16 mouse cellular contexts compared by ENCODE assay signal in the genomic region with DNA sequence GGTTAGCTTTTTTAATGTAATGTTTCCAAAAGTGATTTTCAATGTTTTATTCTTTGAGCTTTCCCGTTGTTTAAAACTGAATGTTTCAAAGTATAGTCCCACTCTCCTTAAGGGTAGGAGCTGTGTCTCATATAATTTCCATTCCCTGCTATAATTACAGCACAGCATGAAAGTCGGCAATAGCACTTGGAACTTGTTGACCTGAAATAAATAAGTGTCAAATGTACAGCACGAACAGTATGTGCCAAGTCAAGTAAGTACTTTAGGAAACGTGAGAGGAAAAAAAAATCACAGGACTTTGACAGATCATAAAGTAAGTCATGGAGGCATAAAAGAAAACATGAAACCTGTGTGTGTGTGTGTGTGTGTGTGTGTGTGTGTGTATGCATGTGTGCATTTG. TPM values are rescaled to one million over a fixed set of nuclear protein-coding genes. Genes with fewer than 3 reads are reported as not detected.
A peak's percentile ranks its signal among the peaks of the same experiment; 100 is the strongest.
DNase-seq lines count a peak whose midpoint lies in the region; ATAC-seq and TF ChIP-seq lines count a peak whose summit lies in the region.
"Had no signal": no experiment of that assay in that cellular context is flagged by ENCODE, and none has a peak within 500 bp of the region (broad histone marks: within the 10 kb centered on the region; RNA-seq: fewer than 3 reads in every experiment).

No protein-coding gene starts in this region.

- H3K9ac ChIP-seq in heart, embryonic 16.5 days (ENCODE audit: low read length) = no peak overlapping the region
- no peak overlapping the region for H3K9ac ChIP-seq in lung, postnatal 0 days (replicated peaks; ENCODE audit: low read depth)
- H3K9ac ChIP-seq: hindbrain, embryonic 12.5 days; liver, embryonic 15.5 days; midbrain, embryonic 13.5 days; neural tube, embryonic 13.5 days had no signal

- ATAC-seq in heart, embryonic 16.5 days (replicated peaks; ENCODE audit: extremely low read depth, insufficient read depth, low FRiP score) = no peak
- 0 out of 2 replicates have a peak, but pooled peaks have one; percentile 38 for ATAC-seq in lung, postnatal 0 days
- ATAC-seq: forebrain, embryonic 14.5 days; midbrain, embryonic 13.5 days had no signal

- peaks cover 18% of the 10 kb centered on the region for H3K36me3 ChIP-seq in heart, embryonic 16.5 days (ENCODE audit: control insufficient read depth, insufficient read depth)
- 0 out of 2 replicates have a peak, but pooled peaks cover 8% of the 10 kb centered on the region for H3K36me3 ChIP-seq in lung, postnatal 0 days (ENCODE audit: insufficient read depth, low read length)

- H3K27ac ChIP-seq in heart, embryonic 16.5 days (ENCODE audit: low read length) = peak overlapping the region; percentile 71; the same call in 1 of the 2 replicates
- peak overlapping the region; percentile 57; the same call in 1 of the 2 replicates for H3K27ac ChIP-seq in lung, postnatal 0 days (ENCODE audit: low read length)
- peak overlapping the region; percentile 70 for H3K27ac ChIP-seq in olfactory bulb, adult 2 months (ENCODE audit: insufficient read depth, low read depth, low read length)
- H3K27ac ChIP-seq: hindbrain, embryonic 12.5 days; liver, embryonic 15.5 days; midbrain, embryonic 13.5 days had no signal

- peak; percentile 90 for TF ChIP-seq EP300 in lung, postnatal 0 days (IDR thresholded peaks at IDR 0.05)

- peak; percentile 34 for DNase-seq in heart, adult 11 months
- no peak for DNase-seq in heart, postnatal 36 days
- no peak for DNase-seq in heart, adult 8-10 months (ENCODE audit: low spot score)
- peak; percentile 57 for DNase-seq in lung, postnatal 0 days (ENCODE audit: low spot score)
- DNase-seq in lung, postnatal 4 days = no peak
- no peak for DNase-seq in right cerebral cortex, adult 2 months (ENCODE audit: low spot score in 2 of 2)
- DNase-seq: thymus, postnatal 36 days had no signal

- WGBS in heart, embryonic 16.5 days = 51% methylated on average over 4 of the region's 4 CpGs
- 25% methylated on average over 4 of the region's 4 CpGs for WGBS in lung, postnatal 0 days
- 19% methylated on average over 4 of the region's 4 CpGs for WGBS in olfactory bulb, adult 2 months

- H3K4me1 ChIP-seq in heart, embryonic 16.5 days (ENCODE audit: control insufficient read depth, insufficient read depth, low read length) = peaks cover 38% of the 10 kb centered on the region
- H3K4me1 ChIP-seq in lung, postnatal 0 days (ENCODE audit: insufficient read depth, low read depth, low read length) = peaks cover 7% of the 10 kb centered on the region; the same call in 1 of the 2 replicates
- H3K4me1 ChIP-seq in olfactory bulb, adult 2 months (ENCODE audit: control insufficient read depth, insufficient read depth, low read length) = peaks cover 11% of the 10 kb centered on the region
- H3K4me1 ChIP-seq: hindbrain, embryonic 12.5 days; midbrain, embryonic 13.5 days had no signal

- no peak for TF ChIP-seq CTCF in lung, postnatal 0 days (IDR thresholded peaks at IDR 0.05)
- TF ChIP-seq CTCF in olfactory bulb, adult 2 months (IDR thresholded peaks at IDR 0.05; ENCODE audit: insufficient read depth, low read depth, low read length) = no peak

- no peak overlapping the region for H3K4me3 ChIP-seq in heart, embryonic 16.5 days (ENCODE audit: low read length)
- no peak overlapping the region for H3K4me3 ChIP-seq in lung, postnatal 0 days (ENCODE audit: low read depth, low read length)
- H3K4me3 ChIP-seq in olfactory bulb, adult 2 months (ENCODE audit: insufficient read depth, low read depth, low read length) = no peak overlapping the region
- H3K4me3 ChIP-seq: hindbrain, embryonic 12.5 days; liver, embryonic 15.5 days; midbrain, embryonic 13.5 days; neural tube, embryonic 13.5 days had no signal

- no peaks in the 10 kb centered on the region for H3K9me3 ChIP-seq in heart, embryonic 16.5 days (replicated peaks; ENCODE audit: control insufficient read depth, low read length)
- no peaks in the 10 kb centered on the region for H3K9me3 ChIP-seq in lung, postnatal 0 days (ENCODE audit: low read length)
- H3K9me3 ChIP-seq: hindbrain, embryonic 12.5 days; liver, embryonic 15.5 days; midbrain, embryonic 13.5 days; neural tube, embryonic 13.5 days had no signal

- peak overlapping the region; percentile 4; the same call in 1 of the 2 replicates for H3K4me2 ChIP-seq in heart, embryonic 16.5 days (ENCODE audit: low read depth, low read length)
- no peak overlapping the region for H3K4me2 ChIP-seq in lung, postnatal 0 days (replicated peaks; ENCODE audit: low read depth, low read length)
- H3K4me2 ChIP-seq: hindbrain, embryonic 12.5 days; liver, embryonic 15.5 days; midbrain, embryonic 13.5 days; neural tube, embryonic 13.5 days had no signal

- TF ChIP-seq POLR2A in olfactory bulb, adult 2 months (IDR thresholded peaks at IDR 0.05; ENCODE audit: insufficient read depth, low read depth, low read length) = no peak

- no peaks in the 10 kb centered on the region for H3K27me3 ChIP-seq in heart, embryonic 16.5 days (ENCODE audit: control insufficient read depth, insufficient read depth, low read length)
- H3K27me3 ChIP-seq in lung, postnatal 0 days (replicated peaks; ENCODE audit: insufficient read depth, low read length) = no peaks in the 10 kb centered on the region
- H3K27me3 ChIP-seq: CH12.LX; hindbrain, embryonic 12.5 days; liver, embryonic 15.5 days; midbrain, embryonic 13.5 days; neural tube, embryonic 13.5 days had no signal

- intact Hi-C loops in heart, postnatal 36 days (cut with DNase I) = no loop called here

RNA-seq across cellular contexts. Expression of gene Rnf141, which starts 22.2 kb away (rescaled TPM):
- total RNA-seq in heart, postnatal 36 days (2021) = 10 to 100 TPM; 36.5 to 38.1 TPM
- 30.7 and 32.8 TPM in 2 replicates for polyA plus RNA-seq in heart, embryonic 16.5 days (2015; fragmentation: Nextera tagmentation; extraction: Ambion mirVana)
- total RNA-seq in heart, adult 8-10 months (2022) = 10 to 100 TPM; 36.4 to 44.5 (median 39.8) TPM
- polyA plus RNA-seq in lung, postnatal 0 days (2015; fragmentation: Nextera tagmentation; extraction: Ambion mirVana) = 31.6 and 33.8 TPM in 2 replicates
- not detected in 2 replicates for polyA plus RNA-seq in olfactory bulb, adult 2 months (2012; ENCODE audit: insufficient read depth, insufficient read length, low replicate concordance, missing spikeins)

RNA-seq across cellular contexts. Expression of gene Lyve1, which starts 41.0 kb away (rescaled TPM):
- 10 to 100 TPM; 14.1 to 28.1 TPM for total RNA-seq in heart, postnatal 36 days (2021)
- 13.1 and 14.0 TPM in 2 replicates for polyA plus RNA-seq in heart, embryonic 16.5 days (2015; fragmentation: Nextera tagmentation; extraction: Ambion mirVana)
- total RNA-seq in heart, adult 8-10 months (2022) = 10 to 100 TPM; 10.4 to 16.8 (median 13.0) TPM
- polyA plus RNA-seq in lung, postnatal 0 days (2015; fragmentation: Nextera tagmentation; extraction: Ambion mirVana) = 226 and 360 TPM in 2 replicates
- polyA plus RNA-seq in olfactory bulb, adult 2 months (2012; ENCODE audit: insufficient read depth, insufficient read length, low replicate concordance, missing spikeins) = not detected in 2 replicates
- total RNA-seq: CH12.LX, MEL had no signal

RNA-seq across cellular contexts. Expression of gene Ampd3, which starts 54.0 kb away (rescaled TPM):
- total RNA-seq in heart, postnatal 36 days (2021) = 10 to 100 TPM; 31.5 to 45.8 TPM
- polyA plus RNA-seq in heart, embryonic 16.5 days (2015; fragmentation: Nextera tagmentation; extraction: Ambion mirVana) = 10.2 and 11.1 TPM in 2 replicates
- 10 to 100 TPM; 28.4 to 42.8 (median 34.3) TPM for total RNA-seq in heart, adult 8-10 months (2022)
- polyA plus RNA-seq in lung, postnatal 0 days (2015; fragmentation: Nextera tagmentation; extraction: Ambion mirVana) = 5.0 and 5.2 TPM in 2 replicates
- polyA plus RNA-seq in olfactory bulb, adult 2 months (2012; ENCODE audit: insufficient read depth, insufficient read length, low replicate concordance, missing spikeins) = not detected in 2 replicates

Comparison
In these comparisons a context has a peak if more than half of its experiments do, and no peak if none do; other contexts are left out.
1. DNase-seq: peak in heart, adult 11 months (single experiment) and lung, postnatal 0 days (single experiment); none in heart, postnatal 36 days (0 of 2), heart, adult 8-10 months (single experiment), lung, postnatal 4 days (0 of 2) and right cerebral cortex, adult 2 months (0 of 2).
2. RNA of gene Lyve1, which starts 41.0 kb away (polyA plus RNA-seq): 226 to 360 TPM in lung, postnatal 0 days; 13.1 to 14.0 TPM in heart, embryonic 16.5 days and not detected in olfactory bulb, adult 2 months; every median in the first group is over 10 times any median in the second.
3. Peak in every context shown above with its lines, with median percentiles within 50 percentile points of each other: H3K27ac ChIP-seq.